Mouse (Mus musculus) embryonic facial prominence, embryonic 11.5 days (tissue): ENCODE measurements at regions not wholly inside any gene's neighbourhood (a gene's known extent, or its start where the extent isn't known, plus 50 kb on each side); places are given as distances from the start of the nearest gene placed in this dataset.

ENCODE experiments used
- ATAC-seq: fragments of 200-750 bp; cut with Nextera tagmentation; replicated peaks from 2 replicates; pipeline ENCODE4 v1.8.0; 2017; ENCODE audit warnings: low read depth; ENCODE audit not compliant: insufficient number of reproducible peaks, low FRiP score, low TSS enrichment
- DNase-seq: peaks from one replicate; pipeline ENCODE4 v3.0.0-alpha.2; 2015; ENCODE audit warnings: low spot score
- H3K27ac ChIP-seq: fragments of 300-500 bp; sonication (generic); replicated peaks from 2 replicates; pipeline ENCODE4 v1.5.1; 2014; ENCODE audit warnings: mild to moderate bottlenecking, low read depth, low read length, control low read depth
- H3K27me3 ChIP-seq: fragments of 300-500 bp; sonication (generic); 2 replicates; pipeline ENCODE4 v1.6.1; 2014; ENCODE audit warnings: mild to moderate bottlenecking, low read length, moderate library complexity, mixed read lengths; ENCODE audit not compliant: control insufficient read depth, insufficient read depth
- H3K36me3 ChIP-seq: fragments of 300-500 bp; sonication (generic); replicated peaks from 2 replicates; pipeline ENCODE4 v1.6.1; 2014; ENCODE audit warnings: low read depth, mild to moderate bottlenecking, low read length, moderate library complexity, mixed read lengths; ENCODE audit not compliant: control insufficient read depth, insufficient read depth
- H3K4me1 ChIP-seq: fragments of 300-500 bp; sonication (generic); 2 replicates; pipeline ENCODE4 v1.6.1; 2014; ENCODE audit warnings: low read length, mixed read lengths; ENCODE audit not compliant: control insufficient read depth, insufficient read depth
- H3K4me2 ChIP-seq: fragments of 300-500 bp; sonication (generic); 2 replicates; pipeline ENCODE4 v1.6.1; 2014; ENCODE audit warnings: low read depth, mild to moderate bottlenecking, control low read depth, low read length, moderate library complexity
- H3K4me3 ChIP-seq: fragments of 300-500 bp; sonication (generic); 2 replicates; pipeline ENCODE4 v1.5.1; 2014; ENCODE audit warnings: low read depth, low read length, control low read depth
- H3K9ac ChIP-seq: fragments of 300-500 bp; sonication (generic); replicated peaks from 2 replicates; pipeline ENCODE4 v1.6.1; 2014; ENCODE audit warnings: mild to moderate bottlenecking, control low read depth, low read length
- H3K9me3 ChIP-seq: fragments of 300-500 bp; sonication (generic); replicated peaks from 2 replicates; pipeline ENCODE4 v1.6.1; 2016; ENCODE audit warnings: mild to moderate bottlenecking, low read length, inconsistent platforms, mixed read lengths; ENCODE audit not compliant: control insufficient read depth
- WGBS: fragments of 180-500 bp; shearing (Covaris S2); extraction: QIAGEN DNeasy Blood & Tissue Kit; methylation state at CpG from one replicate; pipeline ENCODE4 v1.1.7; 2014; 5-methylcytosine and 5-hydroxymethylcytosine counted together

DNA sequence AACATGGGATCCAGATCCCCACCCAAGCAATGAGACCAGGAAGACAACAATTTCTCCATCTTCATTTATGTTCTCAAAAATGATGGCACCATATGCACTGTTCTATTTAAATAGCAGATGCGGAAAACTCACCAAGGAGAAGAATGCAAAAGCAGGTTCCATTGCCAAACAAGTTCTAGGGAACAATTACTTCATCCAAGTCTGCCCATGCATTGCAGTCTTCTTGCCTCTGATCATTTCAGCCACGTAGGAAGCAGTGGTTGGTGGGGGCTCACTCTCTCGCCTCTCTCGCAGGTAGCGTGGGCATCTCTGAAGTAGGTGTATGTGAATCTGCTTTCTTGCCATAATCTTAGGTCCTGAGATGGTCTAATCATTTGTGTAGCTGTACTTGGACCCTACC, 557.5 kb upstream of the Id2 start:
- no peak for ATAC-seq
- Histone ChIP-seq H3K36me3 (no peaks in the 10 kb centered on the region), H3K9ac (no peak overlapping the region), H3K27ac (no peak overlapping the region), H3K4me3 (no peak overlapping the region), H3K9me3 (no peaks in the 10 kb centered on the region), H3K4me1 (no peaks in the 10 kb centered on the region), H3K27me3 (no peaks in the 10 kb centered on the region), H3K4me2 (no peak overlapping the region)
- DNase-seq = no peak
- 90% methylated on average over 5 of the region's 5 CpGs for WGBS

DNA sequence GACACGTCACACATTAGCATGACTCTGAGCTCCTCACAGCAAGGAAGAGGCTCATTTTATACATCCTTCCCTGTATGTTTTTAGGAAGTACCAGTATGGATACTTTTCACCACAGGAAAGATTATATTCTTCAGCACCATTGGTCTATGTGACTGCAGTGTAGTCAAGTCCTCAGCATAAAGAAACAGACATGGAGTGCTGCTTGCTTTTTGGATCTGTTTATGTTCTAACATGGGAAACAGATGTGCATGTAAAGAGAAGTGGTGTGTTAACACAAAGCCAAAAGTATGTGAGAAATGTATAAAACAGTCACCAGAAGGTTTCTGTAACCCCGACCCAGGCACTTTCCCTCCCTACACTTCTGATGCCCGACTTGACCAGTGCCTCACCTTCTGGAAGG, 553.3 kb upstream of the Id2 start:
- Histone ChIP-seq H3K4me3 (no peak overlapping the region), H3K27me3 (no peaks in the 10 kb centered on the region), H3K36me3 (no peaks in the 10 kb centered on the region), H3K9ac (no peak overlapping the region), H3K9me3 (no peaks in the 10 kb centered on the region), H3K27ac (no peak overlapping the region), H3K4me2 (no peak overlapping the region), H3K4me1 (no peaks in the 10 kb centered on the region)
- ATAC-seq (0 out of 2 replicates have a peak, but pooled peaks have one; percentile 44), DNase-seq (peak; percentile 35)
- 40% methylated on average over 3 of the region's 3 CpGs for WGBS

DNA sequence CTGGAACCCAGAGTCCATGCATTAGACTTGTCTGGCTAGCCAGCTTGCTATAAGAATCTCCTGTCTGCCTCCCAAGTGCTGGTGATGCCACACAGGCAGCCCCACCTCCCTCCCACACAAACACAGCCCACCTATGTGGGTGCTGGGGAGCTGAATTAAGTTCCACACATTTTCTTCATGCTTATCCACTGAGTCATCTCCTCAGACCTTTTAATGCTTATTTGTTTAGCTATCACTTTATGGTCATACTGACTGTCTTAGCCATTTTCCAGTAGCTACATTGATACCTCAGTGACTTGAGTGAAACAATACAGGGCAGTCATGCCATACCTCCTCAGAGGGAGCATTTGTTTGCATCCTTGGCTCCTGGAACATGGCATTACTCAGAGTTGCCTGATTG, 531.1 kb upstream of the Id2 start:
- no peak overlapping the region for H3K9ac ChIP-seq
- H3K4me2 ChIP-seq = no peak overlapping the region
- no peaks in the 10 kb centered on the region for H3K9me3 ChIP-seq
- no peak for ATAC-seq
- H3K36me3 ChIP-seq = no peaks in the 10 kb centered on the region
- no peak overlapping the region for H3K4me3 ChIP-seq
- no peaks in the 10 kb centered on the region for H3K27me3 ChIP-seq
- no peak for DNase-seq
- no peak overlapping the region for H3K27ac ChIP-seq
- H3K4me1 ChIP-seq = no peaks in the 10 kb centered on the region

DNA sequence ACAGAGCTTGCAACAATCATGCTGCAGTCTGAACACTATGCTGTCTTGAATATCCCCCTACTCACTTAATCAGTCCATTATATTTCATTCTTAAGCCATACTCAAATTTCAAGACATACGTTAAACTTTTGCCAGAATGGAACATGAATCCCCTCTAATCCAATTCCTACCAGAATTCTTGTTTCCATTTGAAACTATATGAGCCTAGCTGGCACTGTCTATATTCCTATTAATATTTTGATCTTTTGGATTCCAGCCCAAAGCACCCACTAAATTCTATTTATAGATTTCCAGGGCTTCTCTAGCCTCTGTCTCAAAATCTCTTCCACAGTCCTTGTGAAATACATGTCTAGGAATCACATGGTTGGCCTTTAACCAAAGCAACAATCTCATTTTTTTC, 528.9 kb upstream of the Id2 start:
- no peaks in the 10 kb centered on the region for H3K36me3 ChIP-seq
- 60% methylated on average over 1 of the region's 1 CpGs for WGBS
- no peak overlapping the region for H3K4me2 ChIP-seq
- no peak overlapping the region for H3K9ac ChIP-seq
- ATAC-seq (no peak), DNase-seq (no peak)
- no peak overlapping the region for H3K27ac ChIP-seq
- H3K4me3 ChIP-seq = no peak overlapping the region
- no peaks in the 10 kb centered on the region for H3K27me3 ChIP-seq
- H3K4me1 ChIP-seq = no peaks in the 10 kb centered on the region
- no peaks in the 10 kb centered on the region for H3K9me3 ChIP-seq

DNA sequence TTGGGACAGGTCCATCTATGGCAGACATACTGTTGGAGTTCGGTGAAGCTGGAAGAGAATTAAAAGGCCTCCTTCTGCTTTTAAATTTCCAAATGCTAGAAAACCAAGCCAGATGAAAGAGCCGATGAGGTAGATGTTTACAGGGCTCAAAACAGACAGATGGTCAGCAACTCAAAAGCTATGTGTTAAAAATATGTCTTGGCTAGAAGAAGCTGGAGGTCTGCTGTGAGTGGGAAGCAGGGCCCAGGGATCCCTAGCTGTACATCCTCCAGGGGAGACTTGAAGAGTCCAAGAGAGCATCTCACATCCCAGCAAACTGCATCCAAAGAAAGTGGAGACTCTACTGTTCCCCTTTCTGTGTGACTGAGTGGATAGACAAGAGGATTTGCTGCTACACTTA, 526.5 kb upstream of the Id2 start:
- ATAC-seq (no peak), DNase-seq (no peak)
- no peaks in the 10 kb centered on the region for H3K4me1 ChIP-seq
- no peaks in the 10 kb centered on the region for H3K36me3 ChIP-seq
- no peak overlapping the region for H3K9ac ChIP-seq
- H3K4me2 ChIP-seq = no peak overlapping the region
- no peaks in the 10 kb centered on the region for H3K9me3 ChIP-seq
- no peak overlapping the region for H3K4me3 ChIP-seq
- H3K27me3 ChIP-seq = no peaks in the 10 kb centered on the region
- 90% methylated on average over 2 of the region's 2 CpGs for WGBS
- no peak overlapping the region for H3K27ac ChIP-seq

- Histone ChIP-seq H3K27ac (no peak overlapping the region), H3K4me3 (no peak overlapping the region), H3K4me1 (no peaks in the 10 kb centered on the region), H3K27me3 (no peaks in the 10 kb centered on the region), H3K36me3 (no peaks in the 10 kb centered on the region), H3K9ac (no peak overlapping the region), H3K9me3 (no peaks in the 10 kb centered on the region), H3K4me2 (no peak overlapping the region)
- DNase-seq (no peak), ATAC-seq (no peak)
- 90% methylated on average over 2 of the region's 2 CpGs for WGBS
Measured at GRCm38 (mm10) chr12:25621142-25621541, 524.2 kb upstream of the Id2 start.

DNA sequence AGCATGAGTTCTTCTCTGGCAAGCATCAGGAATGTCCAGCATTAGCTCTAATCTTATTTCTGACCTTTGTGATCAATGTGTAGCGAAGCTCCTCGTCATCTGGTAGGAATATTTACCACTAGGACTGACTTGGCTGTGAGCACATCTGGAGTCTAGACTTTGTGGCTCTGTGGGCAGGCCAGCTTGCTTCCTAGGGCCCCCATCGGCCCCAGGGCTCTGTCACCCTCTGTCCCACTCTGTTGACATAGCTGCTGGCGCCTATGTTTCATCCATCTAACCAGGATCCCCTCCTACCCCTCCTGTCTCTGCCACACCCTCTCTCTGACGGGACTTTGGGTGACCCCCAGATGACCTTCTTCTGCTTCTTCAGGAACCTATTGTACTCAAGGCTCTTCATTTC, 520.6 kb upstream of the Id2 start:
- ATAC-seq = no peak
- no peak overlapping the region for H3K4me3 ChIP-seq
- no peaks in the 10 kb centered on the region for H3K27me3 ChIP-seq
- no peaks in the 10 kb centered on the region for H3K4me1 ChIP-seq
- no peak overlapping the region for H3K27ac ChIP-seq
- no peak overlapping the region for H3K9ac ChIP-seq
- WGBS = 26% methylated on average over 5 of the region's 5 CpGs
- no peaks in the 10 kb centered on the region for H3K9me3 ChIP-seq
- no peaks in the 10 kb centered on the region for H3K36me3 ChIP-seq
- no peak overlapping the region for H3K4me2 ChIP-seq
- peak; percentile 59 for DNase-seq

DNA sequence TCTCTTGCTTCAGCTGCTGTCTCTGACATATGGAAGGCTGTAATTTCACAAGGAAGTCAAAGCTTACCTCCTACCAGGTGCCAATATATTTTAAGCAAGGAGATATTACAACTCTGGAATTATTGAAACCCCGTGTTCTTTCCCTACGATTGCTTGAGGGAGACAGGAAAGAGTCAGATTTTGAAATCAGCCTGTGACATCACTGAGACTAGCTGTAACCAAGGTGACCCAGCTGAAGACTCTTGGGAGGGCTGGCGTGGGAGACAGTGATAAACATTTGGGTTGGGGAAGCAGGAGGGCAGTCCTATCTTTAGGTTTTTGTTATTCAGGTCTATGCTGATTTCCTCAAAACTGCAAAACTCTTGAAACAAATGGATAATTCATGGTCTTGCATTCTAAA, 518.4 kb upstream of the Id2 start:
- Histone ChIP-seq H3K27me3 (no peaks in the 10 kb centered on the region), H3K36me3 (no peaks in the 10 kb centered on the region), H3K4me3 (no peak overlapping the region), H3K4me1 (no peaks in the 10 kb centered on the region), H3K4me2 (no peak overlapping the region), H3K9ac (no peak overlapping the region), H3K27ac (no peak overlapping the region), H3K9me3 (no peaks in the 10 kb centered on the region)
- WGBS = 68% methylated on average over 3 of the region's 3 CpGs
- DNase-seq (no peak), ATAC-seq (no peak)

DNA sequence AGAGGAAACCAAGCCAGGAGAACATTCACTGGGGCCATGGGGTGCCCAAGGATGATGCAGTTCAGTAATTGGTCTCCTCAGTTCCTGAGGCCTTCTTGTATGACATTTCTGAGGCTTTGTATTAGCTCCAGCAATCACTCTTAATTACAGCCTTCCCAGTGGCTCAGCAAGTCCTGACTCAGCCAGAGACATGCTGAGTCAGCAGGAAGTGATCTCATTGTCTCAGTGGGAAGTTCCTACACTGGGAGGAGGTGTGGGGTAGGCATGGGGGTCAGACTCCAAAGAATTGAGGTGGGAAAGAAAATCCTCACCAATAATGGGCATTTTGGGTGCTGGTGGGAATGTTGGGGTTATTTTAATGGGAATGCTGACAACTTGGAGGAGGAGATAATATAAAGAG, 516.5 kb upstream of the Id2 start:
- Histone ChIP-seq H3K9me3 (no peaks in the 10 kb centered on the region), H3K36me3 (no peaks in the 10 kb centered on the region), H3K4me1 (no peaks in the 10 kb centered on the region), H3K27ac (no peak overlapping the region), H3K27me3 (no peaks in the 10 kb centered on the region), H3K9ac (no peak overlapping the region), H3K4me2 (no peak overlapping the region), H3K4me3 (no peak overlapping the region)
- DNase-seq = peak; percentile 15
- ATAC-seq = no peak
